Mouse (Mus musculus): Measurements from ENCODE around the gene Dnajb13. TPM values are rescaled to one million over a fixed set of nuclear protein-coding genes. Genes with fewer than 3 reads are reported as not detected.
A peak's percentile ranks its signal among the peaks of the same experiment; 100 is the strongest.

Dnajb13 gene
- total RNA-seq (2018; cell fraction: chromatin; rRNA removed), result 1 to 10 TPM in 12 of 26 experiments, under 1 TPM in 11, not detected in 3; 0.33 to 2.9 (median 1.1) TPM
- 1 to 10 TPM in 21 of 26 experiments, under 1 TPM in 5; 0.59 to 2.8 (median 1.4) TPM for total RNA-seq (2018; cell fraction: cytosol; rRNA removed)
- 1 to 10 TPM in 11 of 26 experiments, under 1 TPM in 13, not detected in 2; 0.24 to 4.2 (median 0.93) TPM for total RNA-seq (2018; cell fraction: nucleus; rRNA removed)
- polyA plus RNA-seq (2018), result 0.88 to 2.8 TPM (median 2.0 TPM) in 3 replicates

DNA sequence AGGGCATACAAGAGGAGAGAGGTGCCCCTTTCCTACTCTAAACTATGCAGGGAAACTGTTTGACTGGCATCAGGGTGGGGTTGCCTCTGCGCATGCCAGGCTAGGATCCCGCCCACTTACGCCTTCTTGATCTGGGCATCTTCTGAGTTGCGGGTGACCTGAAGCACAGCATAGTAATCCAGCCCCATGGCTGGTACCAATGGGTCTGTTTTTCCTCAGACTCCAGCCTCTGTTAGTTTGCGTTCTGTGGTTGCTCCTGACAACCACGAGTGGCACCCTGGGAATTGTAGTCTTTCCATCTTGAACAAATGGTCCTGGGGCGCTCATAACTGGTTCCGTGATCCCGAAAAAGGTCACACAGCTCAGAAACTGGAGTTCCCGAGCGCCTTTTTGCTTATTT, at the start of gene Dnajb13:
Dnajb13 (minus strand) TSS at position 388 of the 400 bp plus-strand sequence.
- no peaks in the 10 kb centered on the region for H3K79me2 ChIP-seq (ENCODE audit: inconsistent target)
- H3K27ac ChIP-seq, result no peak within 1 kb of the TSS
- 77% methylated on average over 11 of the region's 11 CpGs for WGBS (ENCODE audit: missing documents)

DNA sequence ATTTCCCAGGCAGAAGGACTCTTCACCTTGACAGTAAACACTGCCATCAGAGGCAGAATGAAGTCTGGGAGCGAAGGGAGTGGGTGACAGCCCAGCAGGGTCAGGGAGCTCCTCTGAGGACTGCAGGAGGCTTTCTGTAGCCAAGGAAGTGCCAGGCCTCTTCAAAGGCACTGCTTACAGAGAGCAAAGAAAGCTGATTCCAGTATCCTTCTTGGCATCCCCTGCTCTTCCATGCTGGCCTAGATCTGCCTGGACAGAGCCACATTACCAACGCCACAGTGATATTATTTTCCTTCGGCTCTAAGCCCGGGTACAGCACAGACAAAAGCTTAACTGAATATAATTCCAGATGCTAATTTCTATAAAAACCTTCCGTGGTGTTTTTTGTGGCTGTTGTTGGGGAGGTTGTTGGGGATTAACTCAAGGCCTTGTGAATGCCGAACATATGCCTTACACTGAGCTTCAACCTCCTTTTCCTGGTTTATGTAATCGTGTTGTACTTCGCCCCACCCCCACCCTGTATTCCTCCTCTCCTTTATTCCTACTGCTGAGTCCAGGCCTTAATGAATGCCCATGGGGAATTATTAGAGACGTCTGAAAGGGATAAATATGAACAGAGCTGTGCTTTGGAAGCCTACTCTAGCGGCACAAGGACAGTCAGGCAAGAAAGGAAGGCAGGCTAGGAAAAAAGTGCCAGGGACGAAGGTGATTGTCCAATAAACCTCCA, 47.3 kb upstream of the Dnajb13 start:
- Histone ChIP-seq H3K4me3 (ENCODE audit: inconsistent target) (no peak overlapping the region), H3K27ac (no peak overlapping the region), H3K36me3 (ENCODE audit: inconsistent target) (0 out of 2 replicates have a peak, but pooled peaks cover 5% of the 10 kb centered on the region), H3K79me2 (ENCODE audit: inconsistent target) (no peaks in the 10 kb centered on the region)
- WGBS (ENCODE audit: missing documents), result 94% methylated on average over 11 of the region's 11 CpGs

More for the DNA sequence above, at the start of gene Dnajb13:
- Histone ChIP-seq H3K36me3 (ENCODE audit: inconsistent target) (no peaks in the 10 kb centered on the region), H3K4me3 (ENCODE audit: inconsistent target) (no peak within 1 kb of the TSS)

DNA sequence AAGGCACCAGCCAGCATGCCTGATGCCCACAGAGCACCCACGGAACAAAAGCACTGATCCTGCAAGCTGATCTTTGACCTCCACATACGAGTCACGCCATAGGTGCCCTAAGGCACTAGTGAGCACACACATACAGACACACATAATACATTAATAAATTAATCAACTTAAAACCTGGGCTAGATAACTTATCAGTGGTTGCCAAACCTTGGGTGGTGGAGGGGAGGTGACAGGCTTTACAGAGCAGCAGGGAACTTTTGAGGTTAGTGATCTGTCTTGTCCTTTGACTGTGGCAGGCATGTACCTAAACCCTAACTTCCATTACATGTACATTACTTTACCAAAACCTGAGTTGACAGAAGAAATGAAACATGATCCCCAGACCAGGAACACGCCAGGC, 44.6 kb upstream of the Dnajb13 start:
- WGBS (ENCODE audit: missing documents), result 96% methylated on average over 4 of the region's 4 CpGs
- no peak overlapping the region for H3K27ac ChIP-seq

DNA sequence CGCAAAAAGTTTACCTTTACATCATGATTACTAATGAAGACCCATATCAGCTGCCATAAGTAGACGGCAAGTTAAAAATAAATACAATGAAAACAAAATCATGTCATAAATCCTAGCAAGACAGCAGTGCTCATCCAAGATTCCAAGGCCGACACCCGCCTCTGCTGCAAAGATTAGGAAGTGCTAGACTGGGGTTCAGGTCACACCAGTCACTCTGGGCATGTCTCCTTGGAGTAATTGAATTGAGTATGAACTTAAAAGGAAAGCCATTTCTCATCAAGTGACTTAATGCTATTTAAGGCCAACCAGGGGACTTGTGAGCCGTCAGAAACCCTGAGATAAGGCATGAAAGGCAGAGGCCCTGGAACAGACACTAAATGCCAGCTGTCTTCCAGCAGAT, 42.5 kb upstream of the Dnajb13 start:
- H3K79me2 ChIP-seq (ENCODE audit: inconsistent target), result no peaks in the 10 kb centered on the region
- 0 out of 2 replicates have a peak, but pooled peaks cover 5% of the 10 kb centered on the region for H3K36me3 ChIP-seq (ENCODE audit: inconsistent target)
- 100% methylated on average over 5 of the region's 5 CpGs for WGBS (ENCODE audit: missing documents)
- H3K4me3 ChIP-seq (ENCODE audit: inconsistent target), result no peak overlapping the region
- H3K27ac ChIP-seq, result no peak overlapping the region

More for the DNA sequence above, 44.6 kb upstream of the Dnajb13 start:
- no peak overlapping the region for H3K4me3 ChIP-seq (ENCODE audit: inconsistent target)
- no peaks in the 10 kb centered on the region for H3K79me2 ChIP-seq (ENCODE audit: inconsistent target)
- H3K36me3 ChIP-seq (ENCODE audit: inconsistent target), result 0 out of 2 replicates have a peak, but pooled peaks cover 5% of the 10 kb centered on the region

- Histone ChIP-seq H3K4me3 (ENCODE audit: inconsistent target) (no peak overlapping the region), H3K36me3 (ENCODE audit: inconsistent target) (no peaks in the 10 kb centered on the region), H3K79me2 (ENCODE audit: inconsistent target) (no peaks in the 10 kb centered on the region), H3K27ac (no peak overlapping the region)
- WGBS (ENCODE audit: missing documents), result 91% methylated on average over 11 of the region's 13 CpGs
These were observed 40.7 kb upstream of the Dnajb13 start for GRCm38 (mm10) chr7:100555431-100555951.

DNA sequence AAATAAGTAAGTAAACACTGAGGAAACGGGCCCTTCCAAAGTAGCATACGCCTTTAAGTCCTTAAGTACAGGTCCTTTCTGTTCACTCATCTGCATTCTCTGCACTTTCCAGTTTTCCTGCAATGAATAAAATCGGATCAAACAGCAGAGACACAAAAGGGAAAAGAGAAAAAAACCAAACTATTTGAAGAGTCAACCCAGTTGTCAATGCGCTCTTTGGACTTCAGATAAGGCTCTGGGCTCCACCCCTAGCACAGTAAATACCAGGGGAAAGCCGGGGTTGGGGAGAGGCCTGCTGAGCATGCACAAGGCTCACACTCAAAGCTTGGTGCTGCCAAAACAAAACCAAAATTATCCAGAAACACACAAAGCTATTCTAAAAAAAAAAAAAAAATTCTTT, 40.2 kb upstream of the Dnajb13 start:
- no peaks in the 10 kb centered on the region for H3K79me2 ChIP-seq (ENCODE audit: inconsistent target)
- H3K27ac ChIP-seq, result no peak overlapping the region
- H3K4me3 ChIP-seq (ENCODE audit: inconsistent target), result no peak overlapping the region
- 0 out of 2 replicates have a peak, but pooled peaks cover 4% of the 10 kb centered on the region for H3K36me3 ChIP-seq (ENCODE audit: inconsistent target)
- 96% methylated on average over 5 of the region's 5 CpGs for WGBS (ENCODE audit: missing documents)

DNA sequence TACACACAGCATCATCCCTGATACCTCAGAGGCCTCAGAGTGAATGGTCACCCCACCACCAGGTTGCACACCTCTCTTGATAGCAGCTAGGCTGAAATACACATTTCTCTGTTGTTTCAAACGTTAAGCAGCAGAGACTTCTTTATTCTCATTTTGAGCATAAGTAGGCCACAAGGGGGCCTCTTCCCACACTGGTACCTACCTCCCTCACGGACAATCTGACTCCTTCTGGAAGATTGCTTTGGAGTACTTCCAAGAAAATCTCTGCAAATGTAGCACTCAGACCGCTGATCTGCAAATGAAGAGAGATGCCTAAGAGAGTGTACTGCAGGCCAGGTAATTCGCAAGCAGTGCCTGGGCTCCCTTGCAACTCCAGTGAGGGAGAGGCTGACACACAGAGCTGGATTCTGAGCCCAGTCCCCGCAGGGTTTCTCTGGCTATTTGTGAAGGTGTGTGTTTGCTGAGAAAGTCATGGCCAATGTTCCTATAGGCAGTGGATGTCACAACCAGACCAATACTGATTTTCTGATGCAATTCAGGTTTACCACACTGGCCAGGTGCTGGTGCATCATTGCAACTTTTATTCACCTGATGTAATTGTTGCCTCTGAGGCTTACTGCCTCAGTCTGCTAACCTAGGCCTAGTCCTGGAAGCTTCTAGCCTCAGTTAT, 35.7 kb upstream of the Dnajb13 start:
- Histone ChIP-seq H3K27ac (no peak overlapping the region), H3K4me3 (ENCODE audit: inconsistent target) (no peak overlapping the region), H3K36me3 (ENCODE audit: inconsistent target) (0 out of 2 replicates have a peak, but pooled peaks cover 5% of the 10 kb centered on the region), H3K79me2 (ENCODE audit: inconsistent target) (no peaks in the 10 kb centered on the region)
- 85% methylated on average over 3 of the region's 5 CpGs for WGBS (ENCODE audit: missing documents)

DNA sequence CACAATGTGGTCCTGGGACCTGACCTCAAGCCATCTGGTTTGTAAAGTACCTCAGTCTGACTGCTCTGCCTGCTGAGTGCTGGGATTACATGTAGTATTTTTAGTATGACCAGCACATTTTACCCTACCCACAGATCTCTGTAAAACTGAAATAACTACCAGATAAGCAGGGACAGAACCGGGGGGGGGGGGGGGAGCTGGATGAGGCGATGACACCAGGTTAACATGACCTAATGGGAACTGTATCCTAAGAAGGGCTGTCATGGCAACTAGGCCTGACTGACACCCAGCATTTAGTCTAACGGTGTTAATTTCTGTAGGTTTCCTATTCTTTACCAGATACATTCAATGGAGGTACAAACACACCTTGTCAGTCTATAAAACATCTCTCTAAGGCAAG, 35.0 kb upstream of the Dnajb13 start:
- 0 out of 2 replicates have a peak, but pooled peaks cover 5% of the 10 kb centered on the region for H3K36me3 ChIP-seq (ENCODE audit: inconsistent target)
- 100% methylated on average over 2 of the region's 3 CpGs for WGBS (ENCODE audit: missing documents)
- H3K79me2 ChIP-seq (ENCODE audit: inconsistent target), result no peaks in the 10 kb centered on the region
- no peak overlapping the region for H3K27ac ChIP-seq
- H3K4me3 ChIP-seq (ENCODE audit: inconsistent target), result no peak overlapping the region

DNA sequence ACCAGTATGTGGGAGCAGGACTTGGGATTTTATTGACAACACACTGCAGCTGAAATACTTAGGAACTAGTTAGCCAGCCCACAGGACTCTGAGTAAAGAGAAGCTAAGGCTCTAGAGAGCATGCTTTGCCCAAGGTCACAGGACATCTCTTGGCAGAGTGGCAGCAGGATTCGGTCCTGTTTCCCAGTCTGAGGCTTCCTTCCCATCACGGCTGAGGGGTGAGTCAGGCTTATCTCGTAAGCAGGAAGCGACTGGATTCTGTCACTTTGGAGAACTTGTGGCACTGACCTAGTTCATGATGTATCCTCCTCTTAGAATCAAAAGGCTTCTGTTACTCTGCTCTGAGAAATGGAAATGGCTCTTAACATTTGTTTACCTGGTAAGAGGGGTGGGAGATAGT, 32.9 kb upstream of the Dnajb13 start:
- 0 out of 2 replicates have a peak, but pooled peaks cover 5% of the 10 kb centered on the region for H3K36me3 ChIP-seq (ENCODE audit: inconsistent target)
- 67% methylated on average over 4 of the region's 4 CpGs for WGBS (ENCODE audit: missing documents)

DNA sequence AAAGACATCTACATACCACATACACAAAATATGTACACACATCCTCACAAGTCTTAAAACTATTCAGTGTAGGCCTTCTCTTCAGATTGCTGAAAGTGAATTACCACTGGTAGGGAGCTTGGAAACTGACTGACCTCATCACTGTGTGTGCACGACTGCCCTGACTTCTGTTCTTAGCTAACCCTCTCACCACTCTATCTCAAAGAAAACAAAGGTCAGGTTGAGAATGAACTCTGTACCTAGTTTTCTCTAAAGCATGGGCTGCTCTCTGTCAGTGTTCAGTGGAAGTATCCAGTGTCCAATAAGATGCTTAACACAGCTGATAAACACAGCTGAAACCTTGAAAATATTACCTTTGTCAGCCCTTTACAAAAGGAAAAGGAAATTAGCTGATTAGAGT, 29.7 kb upstream of the Dnajb13 start:
- Histone ChIP-seq H3K4me3 (ENCODE audit: inconsistent target) (no peak overlapping the region), H3K36me3 (ENCODE audit: inconsistent target) (peaks cover 6% of the 10 kb centered on the region; the same call in 1 of the 2 replicates), H3K27ac (no peak overlapping the region), H3K79me2 (ENCODE audit: inconsistent target) (no peaks in the 10 kb centered on the region)
- WGBS (ENCODE audit: missing documents), result 80% methylated on average over 1 of the region's 1 CpGs

More for the DNA sequence above, 32.9 kb upstream of the Dnajb13 start:
- Histone ChIP-seq H3K4me3 (ENCODE audit: inconsistent target) (no peak overlapping the region), H3K79me2 (ENCODE audit: inconsistent target) (no peaks in the 10 kb centered on the region), H3K27ac (no peak overlapping the region)

DNA sequence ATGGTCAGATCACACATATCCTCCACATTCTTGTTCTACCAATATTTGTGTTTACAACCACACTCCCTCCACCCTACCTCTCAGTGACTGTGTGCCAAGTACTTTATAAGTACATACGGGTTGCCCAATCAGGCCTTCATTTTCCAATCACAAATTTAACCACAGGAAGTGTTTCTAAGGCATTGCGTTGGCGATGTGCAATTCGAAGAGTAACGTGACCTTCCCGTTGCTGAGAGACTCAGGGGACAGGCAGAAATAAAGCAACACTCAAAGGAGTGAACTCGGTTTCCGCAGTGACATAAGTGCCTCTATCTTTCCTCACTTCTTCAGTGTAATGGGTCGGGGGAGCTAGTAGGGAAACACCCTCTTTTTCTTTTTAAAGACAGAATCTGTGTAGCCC, 24.8 kb upstream of the Dnajb13 start:
- Histone ChIP-seq H3K27ac (peak overlapping the region; percentile 48), H3K36me3 (ENCODE audit: inconsistent target) (peaks cover 15% of the 10 kb centered on the region), H3K79me2 (ENCODE audit: inconsistent target) (peaks cover 22% of the 10 kb centered on the region), H3K4me3 (ENCODE audit: inconsistent target) (no peak overlapping the region)
- WGBS (ENCODE audit: missing documents), result 28% methylated on average over 9 of the region's 9 CpGs

DNA sequence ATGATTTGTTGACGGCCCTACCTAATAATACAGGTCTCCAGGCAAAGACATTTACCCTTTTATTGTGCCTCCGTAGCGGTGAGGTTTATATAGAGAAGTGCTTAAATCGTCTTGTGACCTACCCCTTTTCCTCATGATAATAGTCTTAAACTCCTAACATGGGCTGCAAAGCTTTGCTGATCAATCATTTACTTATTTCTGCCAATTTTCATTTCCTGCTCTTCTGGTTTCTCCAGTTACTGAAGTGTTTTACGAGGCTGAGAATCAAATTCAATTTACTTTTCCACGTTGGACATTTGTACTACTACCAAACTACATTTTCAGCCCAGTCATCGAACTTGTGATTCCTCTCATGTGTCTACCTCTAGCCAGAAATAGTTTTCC, 22.8 kb upstream of the Dnajb13 start:
- peaks cover 22% of the 10 kb centered on the region for H3K79me2 ChIP-seq (ENCODE audit: inconsistent target)
- peaks cover 15% of the 10 kb centered on the region for H3K36me3 ChIP-seq (ENCODE audit: inconsistent target)
- H3K4me3 ChIP-seq (ENCODE audit: inconsistent target), result peak overlapping the region; percentile 74
- peak overlapping the region; percentile 67 for H3K27ac ChIP-seq
- 16% methylated on average over 7 of the region's 7 CpGs for WGBS (ENCODE audit: missing documents)

- H3K4me3 ChIP-seq (ENCODE audit: inconsistent target), result peak within 1 kb of the TSS; percentile 74
- H3K36me3 ChIP-seq (ENCODE audit: inconsistent target), result peaks cover 15% of the 10 kb centered on the region
- H3K79me2 ChIP-seq (ENCODE audit: inconsistent target), result peaks cover 27% of the 10 kb centered on the region
- under 1% methylated on average over 32 of the region's 33 CpGs for WGBS (ENCODE audit: missing documents)
- peak within 1 kb of the TSS; percentile 67 for H3K27ac ChIP-seq
These were observed 22.2 kb upstream of the Dnajb13 start, which contains the start of gene Coa4 for GRCm38 (mm10) chr7:100536804-100537518. Gene Coa4 (plus strand): TSS chr7:100537071.

GRCm38 (mm10) chr7:100535831-100536230, 21.1 kb upstream of the Dnajb13 start:
- Histone ChIP-seq H3K4me3 (ENCODE audit: inconsistent target) (no peak overlapping the region), H3K27ac (no peak overlapping the region), H3K36me3 (ENCODE audit: inconsistent target) (peaks cover 15% of the 10 kb centered on the region), H3K79me2 (ENCODE audit: inconsistent target) (peaks cover 31% of the 10 kb centered on the region)
- 26% methylated on average over 2 of the region's 2 CpGs for WGBS (ENCODE audit: missing documents)
